Mouse (Mus musculus) lung, adult 2 months (tissue): ENCODE data around the gene Plbd1. TPM values are rescaled to one million over a fixed set of nuclear protein-coding genes. Genes with fewer than 3 reads are reported as not detected.

ENCODE experiments used
- DNase-seq: peaks from one replicate; pipeline ENCODE4 v3.0.0; 2022
- H3K4me1 ChIP-seq: fragments of 200-500 bp; 2 replicates; pipeline ENCODE4 v1.6.1; 2011; ENCODE audit warnings: low read length; ENCODE audit not compliant: control insufficient read depth, insufficient read depth
- H3K4me3 ChIP-seq: fragments of 200-500 bp; replicated peaks from 2 replicates; pipeline ENCODE3; 2011; ENCODE audit warnings: low read depth, mild to moderate bottlenecking, control low read depth, low read length; ENCODE audit errors: extremely low read depth
- CTCF ChIP-seq: fragments of 200-500 bp; IDR thresholded peaks from 2 replicates; pipeline ENCODE4 v1.5.1; 2011; ENCODE audit warnings: mild to moderate bottlenecking, low read length, control low read depth; ENCODE audit not compliant: insufficient read depth
- POLR2A ChIP-seq: fragments of 200-500 bp; IDR thresholded peaks from 2 replicates; pipeline ENCODE4 v1.6.1; 2011; ENCODE audit warnings: low read depth, mild to moderate bottlenecking, control low read depth, low read length, borderline replicate concordance; ENCODE audit errors: extremely low read depth
- WGBS: fragments of 180-500 bp; shearing (Covaris S2); methylation state at CpG from one replicate; pipeline ENCODE4 v1.1.7; 2018; 5-methylcytosine and 5-hydroxymethylcytosine counted together
- polyA plus RNA-seq: library from polyadenylated mRNA; depleted of rRNA; stranded (reverse); fragments of >200 nt; gene quantifications from 2 replicates; pipeline ENCODE4 v1.2.3, GENCODE M21; 2012

Plbd1 gene
- polyA plus RNA-seq, 1 experiment, result 24.8 TPM

- TF ChIP-seq CTCF (no peak), POLR2A (no peak)
- DNase-seq, result no peak
- H3K4me1 ChIP-seq, result 0 out of 2 replicates have a peak, but pooled peaks cover 5% of the 10 kb centered on the region
- 78% methylated on average over 4 of the region's 4 CpGs for WGBS
- no peak overlapping the region for H3K4me3 ChIP-seq
Observed at GRCm38 (mm10) chr6:136658303-136658702, 3.4 kb downstream of the Plbd1 start.

GRCm38 (mm10) chr6:136655786-136656185 is 5.9 kb downstream of the Plbd1 start:
- TF ChIP-seq CTCF, result no peak
- no peak for TF ChIP-seq POLR2A
- Histone ChIP-seq H3K4me3 (no peak overlapping the region), H3K4me1 (0 out of 2 replicates have a peak, but pooled peaks cover under 1% of the 10 kb centered on the region)
- no peak for DNase-seq
- WGBS, result 56% methylated on average over 11 of the region's 11 CpGs

- no peaks in the 10 kb centered on the region for H3K4me1 ChIP-seq
- 91% methylated on average over 20 of the region's 20 CpGs for WGBS
- no peak for DNase-seq
- TF ChIP-seq POLR2A, result no peak
- TF ChIP-seq CTCF, result no peak
- H3K4me3 ChIP-seq, result no peak overlapping the region
Observed at GRCm38 (mm10) chr6:136654470-136654869, 7.3 kb downstream of the Plbd1 start.

- Histone ChIP-seq H3K4me1 (no peaks in the 10 kb centered on the region), H3K4me3 (no peak overlapping the region)
- TF ChIP-seq CTCF (no peak), POLR2A (no peak)
- WGBS, result 55% methylated on average over 5 of the region's 5 CpGs
- no peak for DNase-seq
Observed at GRCm38 (mm10) chr6:136653331-136653730, 8.4 kb downstream of the Plbd1 start.

GRCm38 (mm10) chr6:136650664-136651063 is 11.1 kb downstream of the Plbd1 start:
- WGBS, result 89% methylated on average over 8 of the region's 8 CpGs
- DNase-seq, result no peak
- TF ChIP-seq POLR2A (no peak), CTCF (no peak)
- Histone ChIP-seq H3K4me3 (no peak overlapping the region), H3K4me1 (no peaks in the 10 kb centered on the region)

- no peak overlapping the region for H3K4me3 ChIP-seq
- 42% methylated on average over 10 of the region's 10 CpGs for WGBS
- H3K4me1 ChIP-seq, result no peaks in the 10 kb centered on the region
- DNase-seq, result no peak
- TF ChIP-seq POLR2A (no peak), CTCF (no peak)
Observed at GRCm38 (mm10) chr6:136647455-136647861, 14.3 kb downstream of the Plbd1 start.

GRCm38 (mm10) chr6:136646207-136646606 is 15.5 kb downstream of the Plbd1 start:
- Histone ChIP-seq H3K4me3 (no peak overlapping the region), H3K4me1 (no peaks in the 10 kb centered on the region)
- DNase-seq, result no peak
- TF ChIP-seq POLR2A (no peak), CTCF (no peak)
- WGBS, result 51% methylated on average over 6 of the region's 6 CpGs

GRCm38 (mm10) chr6:136645754-136646153 is 16.0 kb downstream of the Plbd1 start:
- WGBS, result 49% methylated on average over 9 of the region's 9 CpGs
- Histone ChIP-seq H3K4me1 (no peaks in the 10 kb centered on the region), H3K4me3 (no peak overlapping the region)
- DNase-seq, result no peak
- TF ChIP-seq POLR2A (no peak), CTCF (no peak)

- Histone ChIP-seq H3K4me1 (no peaks in the 10 kb centered on the region), H3K4me3 (no peak overlapping the region)
- WGBS, result 88% methylated on average over 2 of the region's 2 CpGs
- TF ChIP-seq POLR2A (no peak), CTCF (0 out of 2 replicates have a peak, but pooled peaks have one; percentile 18)
- DNase-seq, result no peak
Observed at GRCm38 (mm10) chr6:136644171-136644570, 17.6 kb downstream of the Plbd1 start.

- Histone ChIP-seq H3K4me1 (no peaks in the 10 kb centered on the region), H3K4me3 (no peak overlapping the region)
- WGBS, result 61% methylated on average over 3 of the region's 3 CpGs
- no peak for DNase-seq
- TF ChIP-seq POLR2A (no peak), CTCF (no peak)
Observed at GRCm38 (mm10) chr6:136634982-136635381, 26.7 kb downstream of the Plbd1 start.

GRCm38 (mm10) chr6:136633719-136634118 is 28.0 kb downstream of the Plbd1 start:
- WGBS, result 31% methylated on average over 6 of the region's 6 CpGs
- Histone ChIP-seq H3K4me3 (no peak overlapping the region), H3K4me1 (no peaks in the 10 kb centered on the region)
- TF ChIP-seq POLR2A (no peak), CTCF (no peak)
- no peak for DNase-seq
